Mouse (Mus musculus): ENCODE measurements at regions not wholly inside any gene's neighbourhood (a gene's known extent, or its start where the extent isn't known, plus 50 kb on each side); places are given as distances from the start of the nearest gene placed in this dataset.

GRCm38 (mm10) chr13:48083294-48083693 lies 177.7 kb upstream of the Id4 start:
- in situ Hi-C loops (cut with MboI, MseI), result no loop called here

GRCm38 (mm10) chr13:48083807-48084206 lies 177.2 kb upstream of the Id4 start:
- in situ Hi-C loops (cut with MboI, MseI), result no loop called here

GRCm38 (mm10) chr13:48094275-48095035 lies 166.6 kb upstream of the Id4 start:
- in situ Hi-C loops (cut with MboI, MseI), result no loop called here

GRCm38 (mm10) chr13:48102156-48102555 lies 158.9 kb upstream of the Id4 start:
- in situ Hi-C loops (cut with MboI, MseI), result no loop called here

GRCm38 (mm10) chr13:48102576-48102975 lies 158.5 kb upstream of the Id4 start:
- in situ Hi-C loops (cut with MboI, MseI), result no loop called here

- in situ Hi-C loops (cut with MboI, MseI), result no loop called here
Observed at GRCm38 (mm10) chr13:48104766-48105165, 156.3 kb upstream of the Id4 start.

GRCm38 (mm10) chr13:48106946-48107345 lies 154.1 kb upstream of the Id4 start:
- in situ Hi-C loops (cut with MboI, MseI), result no loop called here

GRCm38 (mm10) chr13:48115890-48116289 lies 145.1 kb upstream of the Id4 start:
- in situ Hi-C loops (cut with MboI, MseI), result no loop called here

- in situ Hi-C loops (cut with MboI, MseI), result no loop called here
Observed at GRCm38 (mm10) chr13:48126582-48126981, 134.4 kb upstream of the Id4 start.

- in situ Hi-C loops (cut with MboI, MseI), result no loop called here
Observed at GRCm38 (mm10) chr13:48130724-48131123, 130.3 kb upstream of the Id4 start.

GRCm38 (mm10) chr13:48131681-48132080 lies 129.3 kb upstream of the Id4 start:
- in situ Hi-C loops (cut with MboI, MseI), result no loop called here

- in situ Hi-C loops (cut with MboI, MseI), result no loop called here
Observed at GRCm38 (mm10) chr13:48145976-48146375, 115.1 kb upstream of the Id4 start.

- in situ Hi-C loops (cut with MboI, MseI), result no loop called here
Observed at GRCm38 (mm10) chr13:48147061-48147460, 114.0 kb upstream of the Id4 start.

- in situ Hi-C loops (cut with MboI, MseI), result no loop called here
Observed at GRCm38 (mm10) chr13:48153248-48153647, 107.8 kb upstream of the Id4 start.

- in situ Hi-C loops (cut with MboI, MseI), result no loop called here
Observed at GRCm38 (mm10) chr13:48153684-48154413, 107.2 kb upstream of the Id4 start.

GRCm38 (mm10) chr13:48154414-48155105 lies 106.5 kb upstream of the Id4 start:
- in situ Hi-C loops (cut with MboI, MseI), result no loop called here

- in situ Hi-C loops (cut with MboI, MseI), result no loop called here
Observed at GRCm38 (mm10) chr13:48159020-48159910, 101.8 kb upstream of the Id4 start.

GRCm38 (mm10) chr13:48160161-48160560 lies 100.9 kb upstream of the Id4 start:
- in situ Hi-C loops (cut with MboI, MseI), result no loop called here

- in situ Hi-C loops (cut with MboI, MseI), result no loop called here
Observed at GRCm38 (mm10) chr13:48161339-48161738, 99.7 kb upstream of the Id4 start.

GRCm38 (mm10) chr13:48164586-48164985 lies 96.4 kb upstream of the Id4 start:
- in situ Hi-C loops (cut with MboI, MseI), result no loop called here

GRCm38 (mm10) chr13:48165838-48166237 lies 95.2 kb upstream of the Id4 start:
- in situ Hi-C loops (cut with MboI, MseI), result no loop called here

Data from regulatory T cell (primary cell).